Mouse (Mus musculus) intestine, embryonic 14.5 days (tissue): ENCODE results near the gene Grid2. TPM values are rescaled to one million over a fixed set of nuclear protein-coding genes. Genes with fewer than 3 reads are reported as not detected.
"Not testable (repeated sequence)": the region's sequence is repeated elsewhere in the genome, so short reads cannot be mapped to it uniquely, and the experiment has no call there.

Source experiments
- ATAC-seq: fragments of 200-750 bp; cut with Nextera tagmentation; replicated peaks from 2 replicates; pipeline ENCODE4 v1.8.0; 2017; ENCODE audit warnings: low read depth, moderate number of reproducible peaks, moderate TSS enrichment, moderate library complexity; ENCODE audit not compliant: low FRiP score, low TSS enrichment
- DNase-seq: peaks from one replicate; pipeline ENCODE4 v3.0.0-alpha.2; 2018; ENCODE audit warnings: low spot score
- H3K27ac ChIP-seq: fragments of 300-500 bp; sonication (generic); 2 replicates; pipeline ENCODE4 v1.5.1; 2014; ENCODE audit warnings: low read depth, mild to moderate bottlenecking, control low read depth
- H3K27me3 ChIP-seq: fragments of 300-500 bp; sonication (generic); replicated peaks from 2 replicates; pipeline ENCODE4 v1.6.1; 2014; ENCODE audit warnings: low read length, control low read depth; ENCODE audit not compliant: control insufficient read depth, insufficient read depth
- H3K36me3 ChIP-seq: fragments of 300-500 bp; sonication (generic); 2 replicates; pipeline ENCODE4 v1.6.1; 2014; ENCODE audit warnings: low read length, control low read depth; ENCODE audit not compliant: control insufficient read depth, insufficient read depth
- H3K4me1 ChIP-seq: fragments of 300-500 bp; sonication (generic); replicated peaks from 2 replicates; pipeline ENCODE4 v1.6.1; 2014; ENCODE audit warnings: low read length, control low read depth, mixed read lengths; ENCODE audit not compliant: control insufficient read depth, insufficient read depth
- H3K4me2 ChIP-seq: fragments of 300-500 bp; sonication (generic); 2 replicates; pipeline ENCODE4 v1.6.1; 2014; ENCODE audit warnings: low read length
- H3K4me3 ChIP-seq: fragments of 300-500 bp; sonication (generic); 2 replicates; pipeline ENCODE4 v1.5.1; 2014; ENCODE audit warnings: low read depth, low read length, control low read depth, mixed read lengths
- H3K9ac ChIP-seq: fragments of 300-500 bp; sonication (generic); 2 replicates; pipeline ENCODE4 v1.6.1; 2014; ENCODE audit warnings: mild to moderate bottlenecking, low read length
- H3K9me3 ChIP-seq: fragments of 300-500 bp; sonication (generic); 2 replicates; pipeline ENCODE4 v1.6.1; 2016; ENCODE audit warnings: low read length, control low read depth; ENCODE audit not compliant: control insufficient read depth
- WGBS: fragments of 180-500 bp; shearing (Covaris S2); extraction: QIAGEN DNeasy Blood & Tissue Kit; methylation state at CpG from one replicate; pipeline ENCODE4 v1.1.7; 2014; 5-methylcytosine and 5-hydroxymethylcytosine counted together
- polyA plus RNA-seq: library from polyadenylated mRNA; unstranded; fragments of >200 nt; fragmentation: Nextera tagmentation; extraction: Ambion mirVana; gene quantifications from 2 replicates; pipeline ENCODE4 v1.2.1, GENCODE M21; 2014

Gene Grid2
- polyA plus RNA-seq, 1 experiment from 2014 or later = 0.81 TPM

DNA sequence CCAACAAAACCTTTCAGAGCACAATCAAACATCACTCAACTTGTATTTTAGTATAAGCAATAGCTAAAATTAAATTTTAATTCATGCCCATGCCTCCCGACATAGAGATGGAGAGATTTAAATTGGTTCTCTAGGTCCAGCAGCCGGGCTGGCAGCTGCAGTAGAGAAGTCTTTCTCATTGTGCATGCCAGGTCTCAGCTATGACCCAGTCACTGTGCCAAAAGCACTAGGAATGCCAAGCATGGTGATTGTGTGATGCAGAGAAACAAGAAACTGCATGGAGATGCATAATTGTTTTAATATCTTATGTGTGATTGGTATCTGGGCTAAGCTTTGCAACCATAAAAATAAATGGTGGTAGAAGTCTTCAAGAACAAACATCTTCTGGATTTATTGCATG is 276.1 kb downstream of the Grid2 start:
- H3K36me3 ChIP-seq = no peaks in the 10 kb centered on the region
- no peak overlapping the region for H3K4me2 ChIP-seq
- no peaks in the 10 kb centered on the region for H3K9me3 ChIP-seq
- H3K9ac ChIP-seq = no peak overlapping the region
- 78% methylated on average over 2 of the region's 2 CpGs for WGBS
- no peak overlapping the region for H3K4me3 ChIP-seq
- no peaks in the 10 kb centered on the region for H3K4me1 ChIP-seq
- H3K27me3 ChIP-seq = no peaks in the 10 kb centered on the region
- ATAC-seq = no peak
- no peak overlapping the region for H3K27ac ChIP-seq
- DNase-seq = no peak

DNA sequence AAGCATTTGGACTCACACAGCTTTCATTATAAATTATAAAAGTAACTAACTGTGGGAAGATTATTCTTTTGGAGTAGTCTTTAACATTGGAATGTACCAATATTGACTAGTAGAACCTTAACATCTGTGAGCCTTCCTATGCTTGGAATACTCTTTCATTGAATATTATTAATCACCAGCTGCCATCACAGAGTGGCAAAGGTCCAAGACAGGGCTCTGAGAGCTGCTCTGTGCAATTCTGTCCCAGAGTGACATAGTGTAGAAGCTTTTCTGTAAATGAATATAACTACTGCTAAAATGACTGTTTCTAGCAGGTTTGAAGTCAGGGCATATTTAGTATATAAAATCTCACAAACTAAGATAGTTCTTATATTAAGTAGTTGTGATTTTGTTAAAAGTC is 277.2 kb downstream of the Grid2 start:
- H3K9ac ChIP-seq = no peak overlapping the region
- ATAC-seq (no peak), DNase-seq (no peak)
- no peak overlapping the region for H3K4me2 ChIP-seq
- no peaks in the 10 kb centered on the region for H3K36me3 ChIP-seq
- no peaks in the 10 kb centered on the region for H3K27me3 ChIP-seq
- H3K9me3 ChIP-seq = no peaks in the 10 kb centered on the region
- H3K27ac ChIP-seq = no peak overlapping the region
- no peak overlapping the region for H3K4me3 ChIP-seq
- H3K4me1 ChIP-seq = no peaks in the 10 kb centered on the region

DNA sequence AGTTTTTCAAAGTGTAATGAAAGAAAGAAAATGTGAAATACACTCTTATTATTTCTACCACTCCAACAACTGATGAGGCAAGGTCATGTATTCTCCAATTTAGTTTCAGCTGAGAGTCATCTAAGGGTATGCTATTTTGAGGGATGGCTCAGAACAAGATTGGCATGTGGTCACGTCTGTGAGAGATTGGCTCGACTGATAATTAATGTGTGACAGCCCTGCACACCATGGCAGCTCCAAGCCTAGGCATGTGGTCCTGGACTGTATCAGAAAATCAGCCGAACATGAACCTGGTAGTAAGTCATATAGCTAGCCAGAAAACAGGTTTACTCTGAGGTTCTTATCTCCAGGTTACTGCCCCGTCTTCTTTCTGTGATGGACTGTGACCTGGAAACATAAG is 292.1 kb downstream of the Grid2 start:
- 73% methylated on average over 4 of the region's 4 CpGs for WGBS
- H3K27me3 ChIP-seq = no peaks in the 10 kb centered on the region
- DNase-seq = no peak
- ATAC-seq = no peak
- no peaks in the 10 kb centered on the region for H3K9me3 ChIP-seq
- H3K36me3 ChIP-seq = no peaks in the 10 kb centered on the region
- H3K4me3 ChIP-seq = no peak overlapping the region
- no peak overlapping the region for H3K4me2 ChIP-seq
- no peak overlapping the region for H3K9ac ChIP-seq
- H3K4me1 ChIP-seq = no peaks in the 10 kb centered on the region
- H3K27ac ChIP-seq = no peak overlapping the region

DNA sequence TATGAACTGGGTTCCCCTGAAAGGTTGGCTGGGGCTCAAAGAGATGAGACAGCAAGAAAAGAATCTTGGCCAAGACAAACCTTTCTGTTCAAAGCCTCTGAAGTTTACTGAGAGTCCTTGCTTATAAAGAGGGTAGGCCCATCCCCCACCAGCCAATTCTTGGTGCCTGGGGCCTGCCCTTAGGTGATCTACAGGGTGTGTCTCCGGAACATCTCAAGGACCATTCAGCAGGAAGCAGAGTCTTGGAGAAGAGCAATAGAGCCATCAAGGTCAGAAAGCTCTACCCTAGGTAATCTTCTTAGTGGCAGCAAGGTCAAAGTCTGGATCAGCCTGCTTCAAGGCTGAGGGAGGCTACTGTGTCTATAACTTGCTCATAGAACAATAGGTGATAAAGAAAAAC is 313.1 kb downstream of the Grid2 start:
- H3K27me3 ChIP-seq, H3K4me3 ChIP-seq, H3K27ac ChIP-seq, H3K9ac ChIP-seq, ATAC-seq, DNase-seq, H3K9me3 ChIP-seq, H3K4me2 ChIP-seq, H3K4me1 ChIP-seq, H3K36me3 ChIP-seq: not testable (repeated sequence)
- 84% methylated on average over 1 of the region's 1 CpGs for WGBS

GRCm38 (mm10) chr6:63590681-63591080 is 335.0 kb downstream of the Grid2 start:
- no peaks in the 10 kb centered on the region for H3K27me3 ChIP-seq
- 89% methylated on average over 4 of the region's 4 CpGs for WGBS
- no peak overlapping the region for H3K4me3 ChIP-seq
- no peaks in the 10 kb centered on the region for H3K36me3 ChIP-seq
- ATAC-seq = no peak
- no peak for DNase-seq
- H3K4me2 ChIP-seq = no peak overlapping the region
- H3K27ac ChIP-seq = no peak overlapping the region
- no peaks in the 10 kb centered on the region for H3K9me3 ChIP-seq
- H3K9ac ChIP-seq = no peak overlapping the region
- H3K4me1 ChIP-seq = no peaks in the 10 kb centered on the region

- H3K36me3 ChIP-seq = no peaks in the 10 kb centered on the region
- H3K4me2 ChIP-seq = no peak overlapping the region
- no peaks in the 10 kb centered on the region for H3K9me3 ChIP-seq
- no peaks in the 10 kb centered on the region for H3K4me1 ChIP-seq
- no peak for ATAC-seq
- no peak overlapping the region for H3K9ac ChIP-seq
- H3K4me3 ChIP-seq = no peak overlapping the region
- WGBS = 44% methylated on average over 2 of the region's 2 CpGs
- H3K27ac ChIP-seq = no peak overlapping the region
- no peak for DNase-seq
- H3K27me3 ChIP-seq = no peaks in the 10 kb centered on the region
Observed at GRCm38 (mm10) chr6:63609570-63609969, 353.9 kb downstream of the Grid2 start.

- DNase-seq = no peak
- 86% methylated on average over 3 of the region's 3 CpGs for WGBS
- H3K4me2 ChIP-seq = no peak overlapping the region
- H3K36me3 ChIP-seq = no peaks in the 10 kb centered on the region
- H3K4me1 ChIP-seq = no peaks in the 10 kb centered on the region
- no peaks in the 10 kb centered on the region for H3K27me3 ChIP-seq
- H3K9ac ChIP-seq = no peak overlapping the region
- H3K27ac ChIP-seq = no peak overlapping the region
- no peaks in the 10 kb centered on the region for H3K9me3 ChIP-seq
- no peak overlapping the region for H3K4me3 ChIP-seq
- no peak for ATAC-seq
Observed at GRCm38 (mm10) chr6:63635970-63636369, 380.3 kb downstream of the Grid2 start.

DNA sequence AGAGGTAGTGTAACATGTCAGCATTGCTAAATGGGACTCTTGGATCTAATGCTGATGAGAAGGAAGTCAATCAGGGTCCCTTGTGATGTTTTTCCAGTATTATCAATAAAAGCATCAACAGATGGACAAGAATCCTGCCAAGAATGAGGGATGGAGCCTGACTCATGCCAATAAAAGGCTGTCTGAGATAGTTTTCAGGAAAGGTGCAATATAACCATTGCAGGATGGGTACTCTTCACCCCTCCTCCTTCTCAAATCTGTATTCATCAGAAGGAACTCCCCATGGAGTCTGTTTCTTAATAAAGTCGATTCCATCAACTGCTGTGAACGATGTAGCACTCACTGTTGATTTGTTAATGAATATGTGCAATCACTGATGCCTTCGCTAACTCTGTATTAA is 403.7 kb downstream of the Grid2 start:
- ATAC-seq (no peak), DNase-seq (no peak)
- 86% methylated on average over 3 of the region's 3 CpGs for WGBS
- no peaks in the 10 kb centered on the region for H3K4me1 ChIP-seq
- no peak overlapping the region for H3K4me2 ChIP-seq
- no peak overlapping the region for H3K4me3 ChIP-seq
- no peak overlapping the region for H3K27ac ChIP-seq
- no peaks in the 10 kb centered on the region for H3K27me3 ChIP-seq
- no peaks in the 10 kb centered on the region for H3K9me3 ChIP-seq
- H3K9ac ChIP-seq = no peak overlapping the region
- H3K36me3 ChIP-seq = no peaks in the 10 kb centered on the region

DNA sequence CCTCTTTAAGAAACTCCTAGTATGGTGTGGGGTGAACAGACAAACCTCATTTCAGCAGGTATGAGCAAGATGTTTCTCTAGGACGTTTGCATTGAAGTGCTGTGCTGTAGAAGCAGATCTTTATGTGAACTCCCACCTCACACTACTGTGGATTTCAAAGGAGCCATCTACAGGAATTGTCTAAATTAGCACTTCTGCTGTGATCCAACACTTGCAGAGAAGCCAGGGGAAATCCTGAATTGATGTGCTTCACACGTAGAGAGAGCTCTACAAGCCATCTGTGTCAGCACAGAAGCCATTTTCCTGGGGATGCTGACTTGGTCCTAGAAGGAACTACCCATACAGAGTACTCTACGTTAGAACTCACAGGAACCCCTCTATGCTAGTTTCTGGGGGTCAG is 430.0 kb downstream of the Grid2 start:
- DNase-seq (no peak), ATAC-seq (no peak)
- no peaks in the 10 kb centered on the region for H3K36me3 ChIP-seq
- WGBS = 58% methylated on average over 3 of the region's 3 CpGs
- H3K27ac ChIP-seq = no peak overlapping the region
- H3K27me3 ChIP-seq = no peaks in the 10 kb centered on the region
- H3K4me1 ChIP-seq = no peaks in the 10 kb centered on the region
- no peaks in the 10 kb centered on the region for H3K9me3 ChIP-seq
- no peak overlapping the region for H3K4me3 ChIP-seq
- no peak overlapping the region for H3K4me2 ChIP-seq
- no peak overlapping the region for H3K9ac ChIP-seq
